Mouse (Mus musculus): Measurements from ENCODE around the gene Ech1. TPM values are rescaled to one million over a fixed set of nuclear protein-coding genes. Genes with fewer than 3 reads are reported as not detected.

Gene Ech1
- polyA plus RNA-seq, 1 experiment from 2014 or later = 281 TPM

DNA sequence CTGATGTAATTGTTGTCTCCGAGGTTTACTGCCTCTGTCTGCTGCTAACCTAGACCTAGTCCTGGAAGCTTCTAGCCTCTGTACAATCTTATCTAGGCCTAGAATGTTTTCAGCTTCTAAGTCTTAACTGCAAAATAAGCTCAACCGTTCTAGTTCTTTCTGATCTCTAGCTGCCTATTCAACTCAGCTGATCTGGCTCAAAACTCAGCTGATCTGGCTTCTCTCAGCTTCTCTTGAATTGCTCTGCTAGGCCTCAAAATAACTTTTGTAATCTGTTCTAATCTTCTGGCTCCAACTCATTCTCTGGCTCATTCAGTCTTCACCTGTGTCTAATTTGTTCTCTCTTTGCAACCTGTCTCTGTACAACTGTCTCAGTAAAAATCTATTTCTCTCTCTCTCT lies 49.5 kb downstream of the Ech1 start:
- Histone ChIP-seq H3K9me3 (replicated peaks; ENCODE audit: control insufficient read depth, low read length) (no peaks in the 10 kb centered on the region), H3K27me3 (ENCODE audit: control insufficient read depth, insufficient read depth, low read length) (no peaks in the 10 kb centered on the region), H3K4me2 (ENCODE audit: low read depth, low read length) (no peak overlapping the region), H3K27ac (ENCODE audit: low read length) (no peak overlapping the region), H3K4me1 (ENCODE audit: control insufficient read depth, insufficient read depth, low read length) (no peaks in the 10 kb centered on the region), H3K36me3 (ENCODE audit: control insufficient read depth, insufficient read depth) (no peaks in the 10 kb centered on the region), H3K9ac (ENCODE audit: low read length) (no peak overlapping the region), H3K4me3 (ENCODE audit: low read length) (no peak overlapping the region)
- 50% methylated on average over 2 of the region's 2 CpGs for WGBS
- no peak for ATAC-seq (replicated peaks; ENCODE audit: extremely low read depth, insufficient read depth, low FRiP score)

DNA sequence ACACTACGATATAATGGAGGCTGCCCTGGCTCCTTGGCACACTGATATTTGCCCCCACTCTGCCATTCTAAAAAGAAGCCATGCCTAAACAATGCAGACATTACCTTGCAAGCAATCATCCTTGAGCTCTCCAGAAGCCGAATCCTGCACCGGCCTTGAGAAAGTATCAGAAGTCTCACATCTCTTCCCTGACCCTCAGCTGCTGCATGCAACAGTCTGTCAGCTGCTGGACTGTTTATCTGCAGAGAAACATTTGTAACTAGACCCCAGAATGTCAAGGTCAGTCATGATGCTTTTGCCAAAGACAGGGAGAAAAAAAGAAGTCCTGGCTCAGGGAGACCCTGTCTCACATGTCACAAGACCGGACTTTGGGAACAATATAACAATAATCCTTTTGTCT lies 51.1 kb downstream of the Ech1 start:
- no peaks in the 10 kb centered on the region for H3K9me3 ChIP-seq (replicated peaks; ENCODE audit: control insufficient read depth, low read length)
- WGBS = 63% methylated on average over 4 of the region's 4 CpGs
- H3K36me3 ChIP-seq (ENCODE audit: control insufficient read depth, insufficient read depth) = no peaks in the 10 kb centered on the region
- ATAC-seq (replicated peaks; ENCODE audit: extremely low read depth, insufficient read depth, low FRiP score) = no peak
- no peak overlapping the region for H3K27ac ChIP-seq (ENCODE audit: low read length)
- no peak overlapping the region for H3K9ac ChIP-seq (ENCODE audit: low read length)
- H3K4me3 ChIP-seq (ENCODE audit: low read length) = no peak overlapping the region
- no peak overlapping the region for H3K4me2 ChIP-seq (ENCODE audit: low read depth, low read length)
- H3K27me3 ChIP-seq (ENCODE audit: control insufficient read depth, insufficient read depth, low read length) = no peaks in the 10 kb centered on the region
- no peaks in the 10 kb centered on the region for H3K4me1 ChIP-seq (ENCODE audit: control insufficient read depth, insufficient read depth, low read length)

DNA sequence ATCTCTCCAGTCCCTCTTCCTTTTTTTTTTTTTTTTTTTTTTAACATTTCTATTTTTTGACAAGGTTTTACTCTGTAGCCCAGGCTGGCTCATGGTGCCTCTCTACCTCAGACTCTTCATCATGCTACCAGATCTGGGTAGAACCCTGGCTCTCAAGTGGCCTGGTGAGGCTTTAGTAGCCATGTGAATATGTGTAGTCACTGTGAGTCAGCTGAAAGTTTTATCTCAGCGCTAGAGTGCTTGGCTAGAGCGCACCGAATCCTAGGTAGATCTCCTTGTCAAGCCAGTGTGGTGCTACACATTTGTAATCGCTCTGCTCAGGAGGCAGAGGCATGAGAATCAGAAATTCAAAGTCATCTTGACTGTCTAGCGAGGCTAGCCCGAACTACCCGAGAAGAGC lies 52.1 kb downstream of the Ech1 start:
- Histone ChIP-seq H3K36me3 (ENCODE audit: control insufficient read depth, insufficient read depth) (no peaks in the 10 kb centered on the region), H3K27me3 (ENCODE audit: control insufficient read depth, insufficient read depth, low read length) (no peaks in the 10 kb centered on the region), H3K4me1 (ENCODE audit: control insufficient read depth, insufficient read depth, low read length) (no peaks in the 10 kb centered on the region), H3K4me2 (ENCODE audit: low read depth, low read length) (no peak overlapping the region), H3K27ac (ENCODE audit: low read length) (no peak overlapping the region), H3K4me3 (ENCODE audit: low read length) (no peak overlapping the region), H3K9me3 (replicated peaks; ENCODE audit: control insufficient read depth, low read length) (no peaks in the 10 kb centered on the region), H3K9ac (ENCODE audit: low read length) (no peak overlapping the region)
- ATAC-seq (replicated peaks; ENCODE audit: extremely low read depth, insufficient read depth, low FRiP score) = no peak
- WGBS = 75% methylated on average over 7 of the region's 7 CpGs

DNA sequence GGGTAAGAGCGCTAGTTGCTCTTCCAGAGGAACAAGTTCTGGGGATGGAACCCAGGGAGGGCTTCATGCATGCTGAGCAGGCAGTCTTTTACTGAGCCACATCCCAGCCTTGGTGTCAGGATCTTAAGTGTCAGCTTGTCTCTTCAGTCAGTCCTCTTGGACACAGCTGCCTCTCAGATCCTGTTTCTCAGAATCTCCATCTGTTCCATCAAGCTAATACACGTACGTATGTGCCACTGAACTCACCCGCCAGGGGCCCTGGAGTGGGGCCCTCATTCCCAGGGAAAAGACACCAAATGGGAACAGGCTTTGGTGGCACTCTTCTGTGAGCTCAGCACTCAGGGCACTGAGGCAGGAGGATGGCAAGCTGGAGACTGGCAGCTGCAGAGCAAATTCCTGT lies 52.8 kb downstream of the Ech1 start:
- 67% methylated on average over 4 of the region's 4 CpGs for WGBS
- no peaks in the 10 kb centered on the region for H3K36me3 ChIP-seq (ENCODE audit: control insufficient read depth, insufficient read depth)
- no peak for ATAC-seq (replicated peaks; ENCODE audit: extremely low read depth, insufficient read depth, low FRiP score)

DNA sequence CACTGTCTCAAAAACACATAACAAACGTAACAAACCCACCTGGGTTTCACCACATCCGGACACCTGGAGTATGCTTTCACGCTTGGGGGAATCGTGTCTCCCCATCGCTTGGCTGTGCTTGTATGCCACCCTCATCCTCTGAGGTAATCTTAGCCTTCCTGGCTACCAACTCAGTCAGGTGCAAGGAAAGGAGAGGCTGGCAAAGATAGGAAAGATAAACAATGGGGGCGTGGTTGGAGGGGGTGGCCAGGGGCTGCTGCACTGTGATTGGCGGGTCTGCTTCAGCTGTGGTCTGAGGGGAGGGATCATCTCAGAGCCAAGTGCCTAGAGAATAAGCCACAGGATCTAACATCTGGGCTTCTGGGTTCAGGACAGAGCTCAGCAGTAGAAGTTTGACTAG lies 54.6 kb downstream of the Ech1 start:
- Histone ChIP-seq H3K4me1 (ENCODE audit: control insufficient read depth, insufficient read depth, low read length) (no peaks in the 10 kb centered on the region), H3K36me3 (ENCODE audit: control insufficient read depth, insufficient read depth) (no peaks in the 10 kb centered on the region), H3K4me3 (ENCODE audit: low read length) (no peak overlapping the region), H3K4me2 (ENCODE audit: low read depth, low read length) (no peak overlapping the region), H3K27ac (ENCODE audit: low read length) (no peak overlapping the region), H3K9me3 (replicated peaks; ENCODE audit: control insufficient read depth, low read length) (no peaks in the 10 kb centered on the region), H3K9ac (ENCODE audit: low read length) (no peak overlapping the region), H3K27me3 (ENCODE audit: control insufficient read depth, insufficient read depth, low read length) (no peaks in the 10 kb centered on the region)
- 71% methylated on average over 7 of the region's 7 CpGs for WGBS
- ATAC-seq (replicated peaks; ENCODE audit: extremely low read depth, insufficient read depth, low FRiP score) = no peak

More for the DNA sequence above, 52.8 kb downstream of the Ech1 start:
- Histone ChIP-seq H3K27me3 (ENCODE audit: control insufficient read depth, insufficient read depth, low read length) (no peaks in the 10 kb centered on the region), H3K9me3 (replicated peaks; ENCODE audit: control insufficient read depth, low read length) (no peaks in the 10 kb centered on the region), H3K9ac (ENCODE audit: low read length) (no peak overlapping the region), H3K27ac (ENCODE audit: low read length) (no peak overlapping the region), H3K4me2 (ENCODE audit: low read depth, low read length) (no peak overlapping the region), H3K4me1 (ENCODE audit: control insufficient read depth, insufficient read depth, low read length) (no peaks in the 10 kb centered on the region), H3K4me3 (ENCODE audit: low read length) (no peak overlapping the region)

DNA sequence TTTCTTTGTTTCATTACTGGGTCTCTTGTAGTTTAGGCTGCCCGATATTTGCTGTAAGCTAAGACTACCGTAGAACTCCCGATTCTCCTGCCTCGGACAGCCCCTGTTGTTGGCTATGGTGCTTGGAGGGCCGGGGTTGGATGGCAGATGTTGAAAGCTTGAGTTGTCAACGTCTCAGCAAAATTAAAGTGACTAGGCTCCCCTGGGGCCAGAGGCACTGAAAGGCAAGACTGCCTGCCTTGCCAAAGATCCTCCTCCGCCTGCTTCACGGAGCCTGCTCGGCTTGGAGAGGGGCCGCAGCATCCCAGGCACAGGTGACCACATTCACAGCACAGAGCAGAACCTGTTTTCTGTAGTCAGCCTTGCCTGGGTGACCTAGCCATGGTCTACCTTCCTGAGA lies 55.5 kb downstream of the Ech1 start:
- Histone ChIP-seq H3K9me3 (replicated peaks; ENCODE audit: control insufficient read depth, low read length) (no peaks in the 10 kb centered on the region), H3K4me3 (ENCODE audit: low read length) (no peak overlapping the region), H3K4me2 (ENCODE audit: low read depth, low read length) (no peak overlapping the region), H3K9ac (ENCODE audit: low read length) (no peak overlapping the region), H3K36me3 (ENCODE audit: control insufficient read depth, insufficient read depth) (no peaks in the 10 kb centered on the region), H3K4me1 (ENCODE audit: control insufficient read depth, insufficient read depth, low read length) (no peaks in the 10 kb centered on the region), H3K27ac (ENCODE audit: low read length) (no peak overlapping the region), H3K27me3 (ENCODE audit: control insufficient read depth, insufficient read depth, low read length) (0 out of 2 replicates have a peak, but pooled peaks cover 2% of the 10 kb centered on the region)
- no peak for ATAC-seq (replicated peaks; ENCODE audit: extremely low read depth, insufficient read depth, low FRiP score)
- 74% methylated on average over 10 of the region's 10 CpGs for WGBS

DNA sequence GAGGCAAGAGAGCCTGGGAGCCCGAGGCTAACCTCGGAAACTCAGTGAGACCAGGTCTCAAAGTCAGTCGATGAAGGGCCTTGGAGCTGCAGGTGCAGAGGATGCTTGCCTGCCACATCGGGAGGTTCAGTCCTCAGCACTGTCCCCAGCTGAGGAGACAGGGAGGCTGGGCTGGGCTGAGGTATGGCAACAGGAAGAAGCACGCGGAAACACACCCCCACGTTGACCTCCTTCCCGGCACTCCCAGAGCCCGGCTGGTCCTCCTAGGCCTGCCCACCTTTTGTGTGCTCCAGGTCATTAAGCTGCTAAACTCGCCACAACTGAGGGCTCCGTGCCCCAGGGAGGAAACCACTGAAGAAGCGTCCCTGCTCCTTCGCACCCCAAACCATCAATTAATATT lies 56.2 kb downstream of the Ech1 start, which contains the start of gene Capn12:
Gene Capn12 (plus strand): TSS at position 224 of the 400 bp plus-strand sequence.
- Histone ChIP-seq H3K4me2 (ENCODE audit: low read depth, low read length) (no peak within 1 kb of the TSS), H3K4me3 (ENCODE audit: low read length) (no peak within 1 kb of the TSS), H3K36me3 (ENCODE audit: control insufficient read depth, insufficient read depth) (no peaks in the 10 kb centered on the region), H3K4me1 (ENCODE audit: control insufficient read depth, insufficient read depth, low read length) (no peaks in the 10 kb centered on the region), H3K9me3 (replicated peaks; ENCODE audit: control insufficient read depth, low read length) (no peaks in the 10 kb centered on the region), H3K27me3 (ENCODE audit: control insufficient read depth, insufficient read depth, low read length) (0 out of 2 replicates have a peak, but pooled peaks cover 2% of the 10 kb centered on the region), H3K27ac (ENCODE audit: low read length) (no peak within 1 kb of the TSS), H3K9ac (ENCODE audit: low read length) (no peak within 1 kb of the TSS)
- 53% methylated on average over 13 of the region's 13 CpGs for WGBS
- ATAC-seq (replicated peaks; ENCODE audit: extremely low read depth, insufficient read depth, low FRiP score) = no peak

Other genes starting within 250 kb of the Ech1 start
- gene Samd4b, start 227.1 kb upstream of the Ech1 start, polyA plus RNA-seq (2015; fragmentation: Nextera tagmentation; extraction: Ambion mirVana) = 16.0 and 20.6 TPM in 2 replicates
- 25.1 and 30.0 TPM in 2 replicates for gene Pak4, start 227.0 kb upstream of the Ech1 start, polyA plus RNA-seq (2015; fragmentation: Nextera tagmentation; extraction: Ambion mirVana)
- not detected in 2 replicates for gene Acp7, start 193.9 kb upstream of the Ech1 start, polyA plus RNA-seq (2015; fragmentation: Nextera tagmentation; extraction: Ambion mirVana)
- gene Fbxo27, start 132.4 kb upstream of the Ech1 start, polyA plus RNA-seq (2015; fragmentation: Nextera tagmentation; extraction: Ambion mirVana) = 3.6 TPM in 2 replicates
- 6.7 and 7.5 TPM in 2 replicates for gene Fbxo17, start 108.4 kb upstream of the Ech1 start, polyA plus RNA-seq (2015; fragmentation: Nextera tagmentation; extraction: Ambion mirVana)
- gene Mrps12, start 83.4 kb upstream of the Ech1 start, polyA plus RNA-seq (2015; fragmentation: Nextera tagmentation; extraction: Ambion mirVana) = 122 TPM in 2 replicates
- gene Sars2, start 83.2 kb upstream of the Ech1 start, polyA plus RNA-seq (2015; fragmentation: Nextera tagmentation; extraction: Ambion mirVana) = 20.8 and 21.4 TPM in 2 replicates
- gene Ccer2, start 69.0 kb upstream of the Ech1 start, polyA plus RNA-seq (2015; fragmentation: Nextera tagmentation; extraction: Ambion mirVana) = not detected in 2 replicates
- gene Sirt2, start 58.5 kb upstream of the Ech1 start, polyA plus RNA-seq (2015; fragmentation: Nextera tagmentation; extraction: Ambion mirVana) = 60.4 and 65.1 TPM in 2 replicates
- gene Nfkbib, start 57.7 kb upstream of the Ech1 start, polyA plus RNA-seq (2015; fragmentation: Nextera tagmentation; extraction: Ambion mirVana) = 34.7 and 41.0 TPM in 2 replicates
- 5.8 and 11.1 TPM in 2 replicates for gene Rinl, start 36.2 kb upstream of the Ech1 start, polyA plus RNA-seq (2015; fragmentation: Nextera tagmentation; extraction: Ambion mirVana)
- 135 and 139 TPM in 2 replicates for gene Hnrnpl, start 16.7 kb upstream of the Ech1 start, polyA plus RNA-seq (2015; fragmentation: Nextera tagmentation; extraction: Ambion mirVana)
- gene Lgals4, start 8.6 kb downstream of the Ech1 start, polyA plus RNA-seq (2015; fragmentation: Nextera tagmentation; extraction: Ambion mirVana) = 12.3 and 17.4 TPM in 2 replicates
- gene Lgals7, start 38.6 kb downstream of the Ech1 start, polyA plus RNA-seq (2015; fragmentation: Nextera tagmentation; extraction: Ambion mirVana) = 1.5 and 2.1 TPM in 2 replicates
- gene Capn12, start 56.2 kb downstream of the Ech1 start, polyA plus RNA-seq (2015; fragmentation: Nextera tagmentation; extraction: Ambion mirVana) = 0.41 and 0.42 TPM in 2 replicates
- gene Actn4, start 137.1 kb downstream of the Ech1 start, polyA plus RNA-seq (2015; fragmentation: Nextera tagmentation; extraction: Ambion mirVana) = 260 and 301 TPM in 2 replicates
- 262 and 283 TPM in 2 replicates for gene Eif3k, start 156.6 kb downstream of the Ech1 start, polyA plus RNA-seq (2015; fragmentation: Nextera tagmentation; extraction: Ambion mirVana)
- 6.0 and 12.2 TPM in 2 replicates for gene Map4k1, start 156.8 kb downstream of the Ech1 start, polyA plus RNA-seq (2015; fragmentation: Nextera tagmentation; extraction: Ambion mirVana)

All from heart, embryonic 16.5 days (tissue).